Mouse (Mus musculus) MEL (cell line): ENCODE results near the gene Aldh9a1.
A peak's percentile ranks its signal among the peaks of the same experiment; 100 is the strongest.

ENCODE experiments used
- BHLHE40 ChIP-seq: IDR thresholded peaks from 2 replicates; pipeline ENCODE4 v1.6.1; 2012; ENCODE audit warnings: low read depth, mild to moderate bottlenecking, inconsistent platforms, low read length, improper control_type of control experiment, borderline replicate concordance
- CHD2 ChIP-seq: IDR thresholded peaks from 2 replicates; pipeline ENCODE4 v1.6.1; 2011; ENCODE audit warnings: low read length, improper control_type of control experiment
- CTCF ChIP-seq, 3 experiments: IDR thresholded peaks in 2 of 3; conservative IDR thresholded peaks in 1 of 3; 2 replicates each; pipeline ENCODE4 v1.5.1; 2011 to 2012; ENCODE audit warnings: low read length in 3 of 3, low read depth in 2 of 3, mild to moderate bottlenecking in 2 of 3, improper control_type of control experiment in 1 of 3, inconsistent platforms in 1 of 3, mixed read lengths in 1 of 3, moderate library complexity in 1 of 3; ENCODE audit not compliant: control insufficient read depth in 1 of 3, insufficient read depth in 1 of 3, poor library complexity in 1 of 3, severe bottlenecking in 1 of 3
- E2F4 ChIP-seq: IDR thresholded peaks from 2 replicates; pipeline ENCODE4 v1.6.1; 2011; ENCODE audit warnings: low read depth, low read length, improper control_type of control experiment, borderline replicate concordance
- EP300 ChIP-seq, 2 experiments: IDR thresholded peaks; 2 replicates each; pipeline ENCODE4 v1.6.1; 2011; ENCODE audit warnings: improper control_type of control experiment in 2 of 2, low read length in 2 of 2, low read depth in 1 of 2, mild to moderate bottlenecking in 1 of 2
- HCFC1 ChIP-seq: IDR thresholded peaks from 2 replicates; pipeline ENCODE4 v1.6.1; 2012; ENCODE audit warnings: low read depth, mild to moderate bottlenecking, inconsistent platforms, low read length, improper control_type of control experiment, moderate library complexity
- JUND ChIP-seq: IDR thresholded peaks from 2 replicates; pipeline ENCODE4 v1.6.1; 2011; ENCODE audit warnings: low read depth, mild to moderate bottlenecking, improper control_type of control experiment, low read length
- MYB ChIP-seq: IDR thresholded peaks from 2 replicates; pipeline ENCODE4 v1.6.1; 2011; ENCODE audit warnings: mild to moderate bottlenecking, low read depth, low read length, improper control_type of control experiment
- POLR2AphosphoS5 ChIP-seq: IDR thresholded peaks from 2 replicates; pipeline ENCODE4 v1.6.1; 2012; ENCODE audit warnings: low read depth, borderline replicate concordance, mild to moderate bottlenecking, inconsistent platforms, low read length, moderate library complexity, mixed read lengths
- SIN3A ChIP-seq: IDR thresholded peaks from 2 replicates; pipeline ENCODE4 v1.6.1; 2012; ENCODE audit warnings: low read length, improper control_type of control experiment, inconsistent platforms
- SMC3 ChIP-seq: IDR thresholded peaks from 2 replicates; pipeline ENCODE4 v1.6.1; 2011; ENCODE audit warnings: low read depth, low read length, improper control_type of control experiment
- TAL1 ChIP-seq: IDR thresholded peaks from 2 replicates; pipeline ENCODE4 v1.6.1; 2012; ENCODE audit warnings: mild to moderate bottlenecking, inconsistent platforms, low read length, moderate library complexity, mixed read lengths
- ZNF384 ChIP-seq: IDR thresholded peaks from 2 replicates; pipeline ENCODE4 v1.6.1; 2012; ENCODE audit warnings: low read depth, mild to moderate bottlenecking, inconsistent platforms, low read length, improper control_type of control experiment

DNA sequence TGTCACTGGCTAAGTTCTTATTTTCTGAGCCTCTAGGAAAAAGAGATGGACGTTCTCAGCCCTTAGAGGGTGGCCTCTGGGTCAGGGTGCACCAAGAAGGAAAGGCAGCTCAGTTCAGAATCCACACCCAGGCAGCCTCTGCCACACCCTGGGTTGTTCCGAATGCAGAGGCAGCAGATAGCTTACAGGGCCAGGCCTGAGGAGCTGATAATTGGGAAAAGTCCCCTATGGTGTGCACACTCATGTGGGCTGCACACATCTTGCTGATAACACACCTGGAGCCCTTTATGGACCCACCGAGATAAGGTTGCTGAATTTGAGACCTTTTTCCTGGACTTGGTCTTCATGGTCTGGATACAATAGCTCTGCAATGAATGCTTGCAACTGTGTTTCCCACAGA is 34.4 kb downstream of the Aldh9a1 start:
- no peak for TF ChIP-seq JUND
- peak; percentile 77 for TF ChIP-seq TAL1
- TF ChIP-seq SMC3, result no peak
- TF ChIP-seq POLR2AphosphoS5, result no peak
- TF ChIP-seq SIN3A, result no peak
- TF ChIP-seq CTCF (IDR thresholded peaks at IDR 0.05 in 2 of 3, conservative IDR thresholded peaks at IDR 0.05 in 1 of 3; ENCODE audit: control insufficient read depth in 1 of 3, insufficient read depth in 1 of 3, low read depth in 2 of 3, low read length in 3 of 3, poor library complexity in 1 of 3, severe bottlenecking in 1 of 3), result no peak
- no peak for TF ChIP-seq MYB
- TF ChIP-seq CHD2, result no peak; the same call in 1 of the 2 replicates
- no peak for TF ChIP-seq ZNF384
- peak; percentile 83 to 92 for TF ChIP-seq EP300 (IDR thresholded peaks at IDR 0.05; ENCODE audit: low read depth in 1 of 2, low read length in 2 of 2)
- no peak for TF ChIP-seq E2F4
- no peak for TF ChIP-seq HCFC1
- peak; percentile 77 for TF ChIP-seq BHLHE40
